Mouse (Mus musculus) macrophage (primary cell): ENCODE results near the gene Mphosph10. TPM values are rescaled to one million over a fixed set of nuclear protein-coding genes. Genes with fewer than 3 reads are reported as not detected.

Experiments
- polyA plus RNA-seq: library from polyadenylated mRNA; stranded (reverse); fragments of 250-400 nt; gene quantifications from 3 replicates; pipeline ENCODE4 v1.2.4, GENCODE M21; 2018; ENCODE audit warnings: inconsistent platforms

The Mphosph10 gene
- polyA plus RNA-seq, 1 experiment from 2014 or later = 52.8 TPM

Other genes with a start within 250 kb of the Mphosph10 start
- gene Trpm1, start 238.4 kb downstream of the Mphosph10 start, polyA plus RNA-seq = not detected in 3 replicates
- 25.6 to 41.0 TPM (median 25.9 TPM) in 3 replicates for gene Mtmr10, start 104.6 kb downstream of the Mphosph10 start, polyA plus RNA-seq
- 2.9 to 3.8 TPM (median 3.3 TPM) in 3 replicates for gene Fan1, start 18.2 kb downstream of the Mphosph10 start, polyA plus RNA-seq
- 58.1 to 88.1 TPM (median 62.8 TPM) in 3 replicates for gene Mcee, start 339 bp upstream of the Mphosph10 start, polyA plus RNA-seq
- not detected in 3 replicates for gene Apba2, start 109.4 kb upstream of the Mphosph10 start, polyA plus RNA-seq